Mouse (Mus musculus) hindbrain, embryonic 15.5 days (tissue): ENCODE measurements around the gene Gngt2. TPM values are rescaled to one million over a fixed set of nuclear protein-coding genes. Genes with fewer than 3 reads are reported as not detected.

Experiments used
- ATAC-seq: fragments of 200-750 bp; cut with Nextera tagmentation; 2 replicates; pipeline ENCODE4 v1.8.0; 2017; ENCODE audit warnings: low read depth, moderate number of reproducible peaks, moderate TSS enrichment; ENCODE audit not compliant: low FRiP score
- H3K27ac ChIP-seq: fragments of 300-500 bp; sonication (generic); replicated peaks from 2 replicates; pipeline ENCODE4 v1.5.1; 2015; ENCODE audit warnings: mild to moderate bottlenecking, inconsistent platforms
- H3K27me3 ChIP-seq: fragments of 300-500 bp; sonication (generic); 2 replicates; pipeline ENCODE4 v1.6.1; 2015; ENCODE audit warnings: control low read depth, inconsistent platforms
- H3K36me3 ChIP-seq: fragments of 300-500 bp; sonication (generic); 2 replicates; pipeline ENCODE4 v1.6.1; 2015; ENCODE audit warnings: control low read depth, inconsistent platforms
- H3K4me1 ChIP-seq: fragments of 300-500 bp; sonication (generic); replicated peaks from 2 replicates; pipeline ENCODE4 v1.6.1; 2015; ENCODE audit warnings: control low read depth, inconsistent platforms
- H3K4me2 ChIP-seq: fragments of 300-500 bp; sonication (generic); 2 replicates; pipeline ENCODE4 v1.6.1; 2015; ENCODE audit warnings: moderate library complexity, mild to moderate bottlenecking, inconsistent platforms
- H3K4me3 ChIP-seq: fragments of 300-500 bp; sonication (generic); 2 replicates; pipeline ENCODE4 v1.5.1; 2015; ENCODE audit warnings: mild to moderate bottlenecking, inconsistent platforms
- H3K9ac ChIP-seq: fragments of 300-500 bp; sonication (generic); 2 replicates; pipeline ENCODE4 v1.6.1; 2015; ENCODE audit warnings: inconsistent platforms
- H3K9me3 ChIP-seq: fragments of 300-500 bp; sonication (generic); 2 replicates; pipeline ENCODE4 v1.6.1; 2016; ENCODE audit warnings: control low read depth, inconsistent platforms
- WGBS: fragments of 180-500 bp; shearing (Covaris S2); methylation state at CpG from one replicate; pipeline ENCODE4 v1.1.7; 2015; 5-methylcytosine and 5-hydroxymethylcytosine counted together
- polyA plus RNA-seq: library from polyadenylated mRNA; unstranded; fragments of >200 nt; fragmentation: Nextera tagmentation; extraction: Ambion mirVana; gene quantifications from 2 replicates; pipeline ENCODE4 v1.2.1, GENCODE M21; 2015

The Gngt2 gene
- polyA plus RNA-seq, 1 experiment from 2014 or later, result 1.8 TPM

DNA sequence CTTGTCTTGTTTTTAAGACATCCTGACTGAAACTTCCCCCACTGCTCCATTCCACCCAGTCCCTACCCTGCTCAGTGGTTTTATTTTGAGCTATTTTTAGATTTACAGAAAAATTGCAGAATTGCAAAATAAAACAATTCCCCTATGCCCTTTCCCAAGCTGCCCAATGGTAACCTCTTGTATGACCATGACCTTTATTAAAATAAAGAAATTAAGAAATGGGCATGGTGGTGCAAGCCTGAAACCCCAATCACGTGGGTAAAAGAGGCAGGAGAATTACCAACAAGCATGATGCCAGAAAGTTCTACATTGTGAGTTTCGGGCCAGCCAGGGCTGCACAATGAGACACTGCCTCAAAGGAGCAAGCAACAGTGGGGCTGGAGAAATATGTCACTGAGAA, 13.9 kb downstream of the Gngt2 start:
- no peaks in the 10 kb centered on the region for H3K4me1 ChIP-seq
- no peak overlapping the region for H3K9ac ChIP-seq
- no peaks in the 10 kb centered on the region for H3K9me3 ChIP-seq
- H3K36me3 ChIP-seq, result no peaks in the 10 kb centered on the region
- H3K27me3 ChIP-seq, result no peaks in the 10 kb centered on the region; the same call in 1 of the 2 replicates
- H3K27ac ChIP-seq, result no peak overlapping the region
- no peak for ATAC-seq
- no peak overlapping the region for H3K4me2 ChIP-seq
- H3K4me3 ChIP-seq, result no peak overlapping the region
- 76% methylated on average over 2 of the region's 2 CpGs for WGBS

GRCm38 (mm10) chr11:95853684-95854083, 16.7 kb downstream of the Gngt2 start:
- ATAC-seq, result no peak
- H3K9ac ChIP-seq, result no peak overlapping the region
- no peaks in the 10 kb centered on the region; the same call in 1 of the 2 replicates for H3K27me3 ChIP-seq
- peaks cover 10% of the 10 kb centered on the region for H3K4me1 ChIP-seq
- H3K9me3 ChIP-seq, result no peaks in the 10 kb centered on the region
- no peak overlapping the region for H3K4me2 ChIP-seq
- WGBS, result 57% methylated on average over 5 of the region's 5 CpGs
- no peak overlapping the region for H3K4me3 ChIP-seq
- H3K36me3 ChIP-seq, result no peaks in the 10 kb centered on the region
- no peak overlapping the region for H3K27ac ChIP-seq

DNA sequence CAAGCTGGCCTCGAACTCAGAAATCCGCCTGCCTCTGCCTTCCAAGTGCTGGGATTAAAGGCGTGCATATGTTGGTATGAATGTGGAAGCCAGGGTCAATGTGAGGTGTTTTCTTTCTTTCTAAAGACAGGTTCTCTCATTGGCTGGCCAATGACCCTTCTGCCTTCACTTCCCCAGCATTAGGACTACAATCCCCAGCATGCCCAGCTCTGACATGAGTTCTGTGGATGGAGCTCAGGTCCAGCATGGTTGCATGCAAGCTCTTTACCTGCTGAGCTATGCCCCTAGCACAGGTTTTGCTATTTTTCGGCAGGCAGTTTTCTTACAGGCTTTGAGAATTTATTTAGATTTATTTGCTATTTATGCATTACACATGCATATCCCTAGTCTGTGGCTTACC, 20.3 kb downstream of the Gngt2 start:
- H3K9me3 ChIP-seq, result no peaks in the 10 kb centered on the region
- peak overlapping the region; percentile 85 for H3K4me3 ChIP-seq
- 82% methylated on average over 4 of the region's 4 CpGs for WGBS
- peak overlapping the region; percentile 47; the same call in 1 of the 2 replicates for H3K9ac ChIP-seq
- peak overlapping the region; percentile 72 for H3K4me2 ChIP-seq
- ATAC-seq, result no peak
- H3K36me3 ChIP-seq, result no peaks in the 10 kb centered on the region
- no peaks in the 10 kb centered on the region for H3K27me3 ChIP-seq
- H3K27ac ChIP-seq, result no peak overlapping the region
- H3K4me1 ChIP-seq, result peaks cover 17% of the 10 kb centered on the region

DNA sequence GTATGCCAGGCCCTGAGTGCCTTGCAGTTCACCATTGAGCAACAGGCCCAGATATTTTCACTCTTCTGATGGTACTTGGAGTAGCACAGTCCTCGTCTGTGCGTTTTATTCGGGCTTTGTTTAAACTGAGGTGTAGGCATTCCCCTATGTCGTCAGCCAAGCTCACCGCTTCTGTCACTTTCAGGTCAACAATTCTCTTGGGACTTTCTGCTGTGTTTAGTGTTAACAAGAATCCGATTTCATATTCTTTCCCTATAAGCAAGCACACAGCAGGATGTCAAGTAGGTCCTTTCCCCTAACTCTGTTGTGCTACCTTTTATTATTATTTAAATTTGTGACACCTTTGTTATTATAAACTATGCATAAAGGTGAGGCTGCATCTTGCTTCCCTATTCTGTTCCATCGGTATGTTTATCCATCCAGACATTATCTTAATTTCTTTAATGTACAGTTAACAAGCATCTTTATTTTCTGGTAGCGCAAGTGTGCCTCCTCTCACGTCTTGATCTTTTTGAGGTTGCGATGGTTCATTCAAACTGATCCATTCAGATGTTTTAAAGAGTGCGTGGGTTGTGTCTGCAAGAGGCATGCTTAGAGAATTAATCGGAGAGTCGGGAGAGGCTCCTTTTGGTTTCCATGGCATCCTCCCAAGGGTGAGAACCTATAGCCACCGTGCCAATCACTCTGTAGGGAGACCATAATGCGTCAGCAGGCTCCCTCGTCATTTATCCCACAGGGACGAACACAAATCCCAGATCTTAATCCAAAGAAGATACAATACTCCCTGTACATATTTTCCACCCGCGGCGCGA, 20.9 kb downstream of the Gngt2 start:
- Histone ChIP-seq H3K27ac (peak overlapping the region; percentile 89), H3K36me3 (no peaks in the 10 kb centered on the region), H3K4me1 (peaks cover 17% of the 10 kb centered on the region), H3K27me3 (no peaks in the 10 kb centered on the region), H3K9me3 (no peaks in the 10 kb centered on the region), H3K4me3 (peak overlapping the region; percentile 85), H3K9ac (peak overlapping the region; percentile 47), H3K4me2 (peak overlapping the region; percentile 72)
- 15% methylated on average over 21 of the region's 21 CpGs for WGBS
- ATAC-seq, result no peak

DNA sequence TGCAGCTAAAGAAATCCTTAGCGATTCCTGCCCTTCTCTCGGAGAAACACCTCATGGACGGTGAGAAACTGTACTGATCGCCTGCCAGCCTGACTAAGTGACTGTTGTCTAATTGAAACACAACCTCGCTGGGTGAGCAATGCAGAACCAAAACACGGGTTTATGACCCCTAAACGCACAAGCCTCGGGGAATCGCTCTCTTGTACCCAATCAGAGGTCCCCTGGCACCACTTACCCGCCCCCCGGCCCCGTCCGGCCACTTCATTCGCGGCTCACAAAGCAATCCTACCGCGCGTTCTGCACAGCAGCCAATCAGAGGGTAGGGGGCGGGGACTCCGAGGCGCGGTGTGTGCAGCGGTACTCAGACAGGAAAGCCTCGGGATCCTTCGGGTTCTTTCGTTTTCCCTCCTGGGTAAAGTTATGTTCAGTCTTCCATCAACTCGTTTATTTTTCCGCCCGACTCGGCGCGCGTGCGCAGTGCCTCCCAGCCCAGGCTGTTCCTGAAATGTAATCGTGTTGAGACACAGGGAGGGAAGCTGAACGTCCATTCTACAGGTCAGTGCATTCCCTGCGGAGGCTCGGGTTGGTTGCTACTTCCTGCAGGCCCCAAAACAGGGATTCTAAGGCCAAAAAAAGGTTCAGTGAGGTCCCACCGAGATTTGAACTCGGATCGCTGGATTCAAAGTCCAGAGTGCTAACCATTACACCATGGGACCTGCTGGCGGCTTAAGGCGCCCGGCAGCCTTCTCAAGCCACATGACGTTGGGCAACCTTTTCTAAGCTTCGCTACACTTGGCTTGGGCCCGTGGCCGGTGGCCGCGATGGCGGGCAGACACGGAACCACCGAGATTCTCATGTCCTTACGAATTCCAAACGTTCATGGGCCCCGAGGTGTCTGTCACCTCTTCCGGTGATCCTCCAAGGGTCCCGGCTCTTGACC, 21.8 kb downstream of the Gngt2 start:
- Histone ChIP-seq H3K4me2 (peak overlapping the region; percentile 72), H3K4me1 (peaks cover 17% of the 10 kb centered on the region), H3K27ac (peak overlapping the region; percentile 89), H3K9ac (peak overlapping the region; percentile 54), H3K9me3 (no peaks in the 10 kb centered on the region), H3K36me3 (no peaks in the 10 kb centered on the region), H3K4me3 (peak overlapping the region; percentile 85), H3K27me3 (no peaks in the 10 kb centered on the region)
- peak; percentile 98 for ATAC-seq
- WGBS, result under 1% methylated on average over 58 of the region's 58 CpGs

- Histone ChIP-seq H3K9ac (peak overlapping the region; percentile 54), H3K4me3 (peak overlapping the region; percentile 85), H3K9me3 (no peaks in the 10 kb centered on the region), H3K27me3 (no peaks in the 10 kb centered on the region), H3K4me2 (peak overlapping the region; percentile 72), H3K36me3 (no peaks in the 10 kb centered on the region), H3K4me1 (peaks cover 17% of the 10 kb centered on the region), H3K27ac (peak overlapping the region; percentile 89)
- under 1% methylated on average over 35 of the region's 35 CpGs for WGBS
- ATAC-seq, result peak; percentile 67
Observed at GRCm38 (mm10) chr11:95859468-95859855, 22.4 kb downstream of the Gngt2 start.

DNA sequence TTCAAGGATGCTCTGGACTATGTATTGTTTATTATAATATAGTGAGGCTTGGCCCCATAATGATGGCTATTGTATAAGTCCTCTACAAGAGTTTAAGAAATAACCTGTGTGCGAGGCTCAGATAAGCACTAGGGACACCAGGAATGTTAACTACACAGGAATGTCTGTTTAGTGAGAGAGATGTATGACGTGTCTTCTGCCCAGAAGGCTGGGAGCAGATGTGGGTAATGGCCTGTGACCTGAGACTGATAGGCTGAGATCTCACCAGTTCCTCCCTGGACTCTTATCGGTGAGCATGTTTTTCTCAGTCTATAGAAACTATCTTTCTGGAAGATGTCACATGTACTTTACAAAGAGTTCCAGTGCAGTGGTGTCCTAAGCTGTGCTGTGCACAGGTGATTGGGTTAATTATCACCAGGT, 23.1 kb downstream of the Gngt2 start:
- Histone ChIP-seq H3K4me3 (peak overlapping the region; percentile 85), H3K4me2 (peak overlapping the region; percentile 72), H3K9ac (peak overlapping the region; percentile 54), H3K4me1 (peaks cover 17% of the 10 kb centered on the region), H3K27ac (0 out of 2 replicates have a peak overlapping the region, but pooled peaks have one; percentile 89), H3K36me3 (no peaks in the 10 kb centered on the region), H3K9me3 (no peaks in the 10 kb centered on the region), H3K27me3 (no peaks in the 10 kb centered on the region)
- 35% methylated on average over 3 of the region's 3 CpGs for WGBS
- no peak for ATAC-seq

- WGBS, result 94% methylated on average over 8 of the region's 8 CpGs
- Histone ChIP-seq H3K4me1 (peaks cover 17% of the 10 kb centered on the region), H3K27ac (no peak overlapping the region), H3K4me3 (no peak overlapping the region), H3K36me3 (no peaks in the 10 kb centered on the region), H3K27me3 (no peaks in the 10 kb centered on the region), H3K4me2 (no peak overlapping the region), H3K9me3 (no peaks in the 10 kb centered on the region), H3K9ac (no peak overlapping the region)
- ATAC-seq, result no peak
Observed at GRCm38 (mm10) chr11:95861397-95861796, 24.4 kb downstream of the Gngt2 start.

DNA sequence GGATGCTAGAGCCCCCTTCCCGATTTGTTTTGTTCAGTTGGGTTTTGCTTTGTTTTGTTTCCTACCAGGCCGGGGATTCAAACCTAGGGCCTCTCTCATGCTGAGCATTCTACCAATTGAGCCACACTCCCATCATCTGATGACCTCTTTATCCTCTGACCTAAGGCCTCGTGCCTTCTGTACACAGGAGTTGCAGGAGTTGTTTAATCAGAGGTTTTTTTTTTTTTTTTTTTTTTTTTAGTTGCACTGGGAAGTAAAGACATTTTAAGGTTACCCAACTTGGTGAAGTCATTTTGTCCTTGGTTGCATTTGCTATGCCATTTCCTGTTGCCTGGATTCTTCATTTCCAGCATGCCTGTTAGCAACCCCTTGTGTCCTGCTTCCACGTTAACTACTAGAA, 32.4 kb downstream of the Gngt2 start:
- H3K4me3 ChIP-seq, result no peak overlapping the region
- H3K36me3 ChIP-seq, result no peaks in the 10 kb centered on the region
- H3K4me2 ChIP-seq, result no peak overlapping the region
- WGBS, result 85% methylated on average over 4 of the region's 4 CpGs
- no peaks in the 10 kb centered on the region for H3K9me3 ChIP-seq
- H3K4me1 ChIP-seq, result no peaks in the 10 kb centered on the region
- H3K27ac ChIP-seq, result no peak overlapping the region
- no peak for ATAC-seq
- H3K27me3 ChIP-seq, result no peaks in the 10 kb centered on the region
- no peak overlapping the region for H3K9ac ChIP-seq

DNA sequence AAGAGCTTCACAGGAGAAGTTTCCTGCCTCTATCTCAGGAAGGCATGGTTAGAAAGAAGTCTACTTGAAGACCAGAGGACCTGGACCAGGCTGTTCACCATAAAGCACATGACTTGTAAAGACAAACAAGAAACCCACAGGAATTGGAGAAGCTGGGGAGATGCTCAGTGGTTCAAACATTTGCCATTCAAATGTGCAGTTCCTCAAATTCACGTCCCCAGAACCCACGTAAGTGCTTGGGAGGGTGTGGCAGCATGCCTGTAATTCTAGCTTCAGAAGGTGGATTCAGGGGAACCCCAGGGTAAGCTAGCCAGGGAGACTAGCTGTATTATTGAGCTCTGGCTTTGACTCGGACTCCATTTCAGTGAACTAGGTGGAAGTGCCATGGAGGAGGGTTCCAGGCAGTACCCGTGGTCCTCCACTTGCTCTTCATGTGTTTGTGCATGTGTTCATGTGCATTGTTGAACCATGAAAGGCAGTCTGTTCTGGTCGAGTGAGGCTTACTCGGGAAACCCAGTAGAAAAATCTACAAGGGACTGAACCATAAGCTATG, 33.0 kb downstream of the Gngt2 start:
- no peak overlapping the region for H3K27ac ChIP-seq
- no peaks in the 10 kb centered on the region for H3K27me3 ChIP-seq
- no peak overlapping the region for H3K4me3 ChIP-seq
- H3K36me3 ChIP-seq, result no peaks in the 10 kb centered on the region
- no peaks in the 10 kb centered on the region for H3K4me1 ChIP-seq
- 79% methylated on average over 6 of the region's 6 CpGs for WGBS
- no peak for ATAC-seq
- H3K4me2 ChIP-seq, result no peak overlapping the region
- no peaks in the 10 kb centered on the region for H3K9me3 ChIP-seq
- no peak overlapping the region for H3K9ac ChIP-seq

- Histone ChIP-seq H3K36me3 (no peaks in the 10 kb centered on the region), H3K9ac (no peak overlapping the region), H3K9me3 (no peaks in the 10 kb centered on the region), H3K4me2 (peak overlapping the region; percentile 42), H3K4me3 (peak overlapping the region; percentile 8; the same call in 1 of the 2 replicates), H3K27ac (no peak overlapping the region), H3K27me3 (no peaks in the 10 kb centered on the region), H3K4me1 (no peaks in the 10 kb centered on the region)
- WGBS, result 32% methylated on average over 9 of the region's 9 CpGs
- ATAC-seq, result 0 out of 2 replicates have a peak, but pooled peaks have one; percentile 19
Observed at GRCm38 (mm10) chr11:95875804-95876203, 38.8 kb downstream of the Gngt2 start.
